Mouse (Mus musculus) layer of hippocampus, adult 9-10 months (tissue): ENCODE results near the gene Aunip.

Source experiments
- DNase-seq: peaks from one replicate; pipeline ENCODE4 v3.0.0; 2022; ENCODE audit warnings: low spot score

The Aunip gene

DNA sequence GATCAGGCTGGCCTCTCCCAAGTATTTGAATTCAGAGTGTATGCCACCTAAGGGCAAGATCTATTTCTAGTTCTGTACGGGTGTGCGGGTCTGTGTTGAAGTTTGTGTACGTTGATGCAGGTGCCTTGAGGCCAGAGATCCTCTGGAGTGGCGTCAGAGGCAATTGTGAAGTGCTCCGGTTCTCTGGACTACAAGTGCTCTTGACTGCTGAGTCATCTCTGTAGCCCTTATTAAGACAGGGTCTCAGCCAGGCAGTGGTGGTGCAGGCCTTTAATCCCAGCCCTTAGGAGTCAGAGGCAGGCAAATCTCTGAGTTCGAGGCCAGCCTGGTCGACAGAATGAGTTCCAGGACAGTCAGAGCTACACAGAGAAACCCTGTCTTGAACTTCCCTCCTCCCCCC, 4.8 kb downstream of the Aunip start:
- DNase-seq = no peak

DNA sequence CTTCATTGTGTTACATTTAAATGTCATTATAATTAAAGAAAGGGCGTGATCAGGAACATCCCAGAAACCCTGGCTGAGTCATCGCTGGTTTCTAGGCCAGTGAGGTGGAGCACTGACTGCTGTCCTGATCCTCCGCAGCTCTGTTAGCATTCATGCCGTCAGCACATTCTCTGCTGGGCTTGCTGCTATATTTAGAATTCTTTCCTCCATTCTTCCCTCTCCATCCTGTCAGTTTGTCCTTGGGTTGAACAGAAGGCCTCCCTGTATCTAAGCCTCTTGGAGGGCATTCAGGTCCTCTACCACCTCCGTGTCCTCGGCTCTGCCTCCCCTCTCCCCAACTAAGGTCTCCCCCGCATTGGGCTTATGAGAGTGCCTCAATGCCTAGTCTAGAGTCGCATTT, 6.2 kb downstream of the Aunip start:
- DNase-seq = no peak

DNA sequence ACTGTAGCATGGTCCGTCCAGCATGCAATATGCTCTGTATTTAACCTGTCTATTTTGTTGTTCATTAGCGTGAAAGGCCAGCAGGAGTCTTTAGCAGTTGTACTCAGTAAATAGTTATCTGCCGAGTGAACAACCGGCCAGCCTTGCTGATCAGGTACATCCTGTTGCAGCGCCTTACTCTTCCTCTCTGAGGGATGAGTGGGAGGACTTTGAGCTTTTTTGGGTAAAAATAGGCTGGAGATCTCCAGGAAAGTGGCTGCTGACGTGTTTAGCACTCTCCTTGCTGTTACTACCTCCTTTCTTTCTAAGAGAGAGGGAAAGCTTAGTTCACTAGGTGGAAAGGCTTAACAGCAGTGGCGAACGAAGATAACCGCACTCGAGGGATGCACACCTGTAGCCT, 6.9 kb downstream of the Aunip start:
- DNase-seq = no peak

DNA sequence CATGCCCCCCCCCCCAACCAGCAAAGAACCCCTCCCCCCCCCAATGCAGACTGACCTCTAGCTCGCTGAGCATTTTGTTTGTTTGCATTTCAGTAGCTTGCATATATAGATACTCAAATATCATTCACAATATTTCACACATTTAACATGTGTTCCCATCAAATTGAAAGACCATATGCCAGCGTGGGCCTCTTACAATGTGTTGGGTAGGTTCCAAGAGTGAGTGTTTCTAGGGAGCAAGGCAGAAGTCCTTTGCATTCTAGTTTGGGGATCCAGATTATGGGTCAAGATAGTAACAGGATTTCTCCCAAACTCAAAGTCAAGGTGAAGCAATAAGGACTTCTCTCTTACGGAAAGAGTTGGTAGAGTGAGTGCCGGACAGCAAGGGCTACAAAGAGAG, 7.7 kb downstream of the Aunip start:
- no peak for DNase-seq

DNA sequence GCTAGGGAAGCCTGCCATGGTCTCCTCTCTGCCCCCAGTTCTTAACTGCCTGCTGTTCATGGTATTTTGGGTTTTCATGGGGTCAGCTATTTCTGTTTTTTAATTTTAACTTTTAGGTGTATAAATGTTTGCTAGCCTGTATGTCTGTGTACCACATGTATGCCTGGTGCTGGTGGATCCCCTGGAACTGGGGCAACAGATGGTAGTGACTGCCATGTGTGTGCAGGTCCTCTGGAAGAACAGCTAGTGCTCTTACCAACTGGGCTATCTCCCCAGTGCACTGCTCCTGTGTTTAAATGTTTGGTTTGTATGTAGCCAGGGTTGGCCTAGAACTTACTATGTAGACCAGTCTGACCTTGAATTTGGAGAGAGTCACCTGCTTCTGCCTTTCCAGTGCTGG, 8.5 kb downstream of the Aunip start:
- no peak for DNase-seq

DNA sequence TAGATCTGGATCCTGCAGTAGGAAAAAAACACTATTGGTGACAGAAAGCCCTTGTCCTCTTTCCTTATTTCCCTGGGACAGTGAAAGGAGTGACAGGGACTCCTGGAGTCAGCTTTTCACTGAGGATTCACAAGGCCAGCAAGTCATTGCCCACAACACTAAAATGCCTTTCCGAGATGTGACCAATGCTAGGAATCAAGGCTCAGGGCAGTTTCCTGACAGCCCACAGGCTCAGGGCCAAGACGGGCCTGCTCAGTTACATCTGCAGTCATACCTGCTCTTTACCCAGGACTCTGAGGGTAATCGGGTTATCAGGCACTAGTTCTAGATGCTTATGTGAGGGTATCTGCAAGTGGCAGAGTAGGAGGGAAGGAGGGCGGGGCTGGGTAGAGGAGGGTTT, 12.6 kb downstream of the Aunip start:
- DNase-seq = no peak

DNA sequence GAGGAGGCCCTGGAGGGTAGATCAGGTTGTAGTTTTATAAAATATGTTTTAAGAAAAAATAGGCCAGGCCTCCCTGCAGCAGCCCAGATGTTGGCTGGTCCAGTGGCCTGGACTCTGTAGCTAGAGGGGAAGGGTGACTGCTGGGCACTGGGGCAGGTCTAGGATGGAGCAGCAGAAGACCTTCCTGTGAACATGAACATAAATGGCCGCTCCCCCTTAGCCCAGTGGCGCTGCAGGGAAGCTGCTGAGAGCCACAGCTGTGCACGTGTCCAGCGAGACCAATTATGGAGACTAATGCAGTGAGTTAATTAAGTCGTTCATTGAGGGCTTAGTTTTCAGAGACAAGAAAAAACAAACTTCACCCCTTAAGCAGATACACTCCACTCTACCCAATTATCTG, 15.0 kb downstream of the Aunip start:
- no peak for DNase-seq

DNA sequence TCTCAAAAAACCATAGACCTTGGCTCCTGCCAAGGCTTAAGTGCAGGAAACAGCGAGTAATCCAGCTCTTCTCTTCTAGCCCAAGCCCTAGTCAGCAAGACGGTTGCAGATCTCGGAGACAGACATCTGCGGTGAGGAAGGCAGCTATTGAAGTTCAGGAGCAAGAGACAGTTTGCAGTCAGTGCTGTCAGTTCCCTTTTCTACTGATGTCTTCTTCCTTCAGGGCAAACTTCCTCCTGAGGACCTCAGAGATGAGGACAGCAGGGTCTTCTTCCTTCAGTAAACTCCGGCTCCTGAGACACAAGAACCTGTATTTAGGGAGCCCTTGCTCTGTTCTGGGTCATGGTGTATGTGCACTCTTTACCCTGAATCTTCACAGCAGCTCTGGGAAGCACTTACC, 15.4 kb downstream of the Aunip start:
- no peak for DNase-seq

DNA sequence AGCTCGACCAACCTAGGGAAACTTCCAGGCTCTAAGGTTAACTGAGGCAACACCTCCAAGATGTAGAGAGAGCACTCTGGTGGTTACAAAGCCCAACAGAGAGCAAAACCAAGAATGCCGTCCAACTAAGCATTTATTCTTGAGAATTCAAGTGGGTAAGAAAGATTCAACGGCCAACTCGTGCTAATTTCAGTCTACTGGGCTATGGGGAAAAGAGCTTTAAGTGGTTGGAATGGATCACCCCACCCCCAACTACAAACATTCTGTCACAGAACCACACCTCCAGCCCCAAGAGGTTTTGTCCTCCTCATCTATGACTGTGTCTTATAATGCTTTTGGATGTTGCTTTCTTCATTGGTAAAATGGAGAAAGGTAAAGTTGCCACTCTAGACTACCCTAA, 22.1 kb downstream of the Aunip start:
- DNase-seq = no peak

DNA sequence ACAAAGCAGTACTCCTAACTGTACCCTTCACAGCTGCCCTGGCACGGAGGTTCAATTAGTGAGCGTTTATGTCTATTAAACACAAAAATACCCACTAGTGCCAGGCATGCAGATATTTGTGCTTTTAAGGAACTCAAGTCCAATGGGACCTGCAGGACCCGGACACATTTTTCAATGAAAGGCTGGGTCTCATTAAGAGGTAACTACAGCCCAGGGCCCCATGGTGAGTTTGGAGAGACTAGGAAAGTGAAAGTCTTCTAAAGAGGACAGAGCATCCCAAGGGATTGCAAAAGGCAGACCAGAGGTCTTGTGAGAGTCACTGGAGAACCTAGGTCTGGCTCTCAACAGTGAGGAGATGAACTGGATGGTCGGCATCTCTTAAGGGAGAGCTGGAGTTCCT, 22.6 kb downstream of the Aunip start:
- no peak for DNase-seq

DNA sequence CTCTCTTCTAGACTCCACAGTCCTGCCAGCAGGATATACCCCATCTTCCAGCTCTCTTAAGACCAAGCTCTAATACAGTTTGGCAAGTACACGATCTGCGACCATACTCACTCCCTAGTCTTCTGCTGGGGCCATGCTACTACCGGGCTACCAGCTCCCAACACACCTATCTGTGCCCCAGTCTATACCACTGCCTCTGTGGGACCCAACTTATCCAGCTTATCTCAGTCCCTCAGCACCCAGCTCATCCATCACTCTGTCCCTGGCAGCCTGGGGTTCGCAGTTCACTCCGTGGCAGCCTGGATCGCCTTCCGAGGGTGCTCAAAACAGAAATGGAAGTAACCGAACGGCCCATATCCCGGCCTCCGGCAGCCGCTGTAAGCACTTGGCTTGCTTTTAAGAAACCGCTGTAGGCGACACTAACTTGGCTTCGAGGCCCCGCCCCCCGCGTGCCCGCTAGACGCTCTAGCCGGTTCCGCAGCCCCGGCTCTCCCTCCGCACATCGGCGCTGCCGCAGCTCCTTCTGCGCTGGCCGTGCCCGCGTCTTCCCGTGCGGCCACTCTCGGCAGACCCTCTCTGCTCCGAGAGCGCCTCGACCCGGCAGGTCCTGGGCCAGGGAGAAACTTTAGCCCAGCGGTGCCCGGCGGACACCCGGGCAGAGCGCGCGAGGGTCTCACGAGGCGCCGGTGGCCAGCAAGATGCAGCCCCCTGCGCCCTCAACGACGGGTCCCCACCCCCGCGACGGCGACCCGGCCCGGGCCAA, 23.5 kb downstream of the Aunip start:
- no peak for DNase-seq

DNA sequence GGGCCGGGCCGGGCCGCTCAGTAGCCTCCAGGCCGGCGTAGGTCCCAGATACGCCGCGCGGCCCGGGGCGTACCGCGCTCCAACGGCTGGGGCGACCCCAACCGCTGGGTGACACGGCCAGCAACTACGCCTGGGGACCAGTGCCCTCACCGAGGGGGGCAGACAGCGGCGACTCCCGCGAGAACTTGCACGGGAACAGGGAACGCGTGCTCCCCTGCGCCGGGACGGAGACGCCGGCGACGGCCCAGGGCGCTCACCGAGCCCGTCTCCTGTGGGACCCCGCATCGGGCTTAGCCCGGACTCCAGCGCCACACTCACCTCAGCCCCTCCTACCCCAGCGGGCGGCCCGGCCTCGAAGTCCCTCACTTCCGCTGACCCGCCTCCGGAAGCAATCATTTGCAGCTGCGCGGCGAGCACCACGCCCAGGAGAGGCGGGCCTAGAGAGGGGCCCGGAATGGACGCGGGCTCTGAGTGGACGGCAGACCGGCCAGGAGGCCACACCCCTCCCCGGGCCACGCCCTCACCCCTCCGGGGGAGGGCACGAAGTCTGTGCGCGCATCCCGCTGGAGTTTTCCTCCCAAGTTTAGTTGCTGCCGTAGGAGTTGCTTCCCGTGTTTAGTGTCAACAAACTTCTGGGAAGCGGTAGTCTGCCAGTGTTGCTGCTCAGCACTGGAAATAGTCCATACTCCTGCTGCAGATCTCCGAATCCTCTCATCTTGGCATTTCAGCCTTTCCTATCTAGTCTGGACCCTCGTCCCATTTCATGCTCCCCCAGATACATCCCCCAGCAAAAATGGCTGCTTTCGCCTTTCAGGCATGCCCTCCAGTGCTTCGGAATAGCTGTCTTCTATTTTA, 24.4 kb downstream of the Aunip start, which contains the start of gene Mtfr1l:
TSS of gene Mtfr1l (minus strand) at position 456 of the 855 bp plus-strand sequence.
- DNase-seq = peak; percentile 82

DNA sequence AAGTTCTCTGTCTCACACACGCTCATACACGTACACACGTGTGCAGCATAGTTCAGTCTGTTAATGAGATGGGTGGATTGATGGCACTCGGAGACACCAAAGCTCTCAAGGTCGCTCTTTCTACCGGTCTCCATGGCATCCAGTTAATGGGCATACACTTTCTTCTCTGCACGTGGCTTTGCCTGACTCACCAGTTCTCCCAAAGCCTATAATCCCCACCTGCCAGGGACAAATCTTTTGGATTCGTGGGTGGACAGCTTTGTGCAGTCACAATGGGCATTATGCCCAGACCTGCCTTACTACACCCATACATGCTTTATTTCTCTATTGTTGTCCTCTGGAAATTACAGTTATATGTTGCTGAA, 25.0 kb downstream of the Aunip start:
- DNase-seq = no peak

DNA sequence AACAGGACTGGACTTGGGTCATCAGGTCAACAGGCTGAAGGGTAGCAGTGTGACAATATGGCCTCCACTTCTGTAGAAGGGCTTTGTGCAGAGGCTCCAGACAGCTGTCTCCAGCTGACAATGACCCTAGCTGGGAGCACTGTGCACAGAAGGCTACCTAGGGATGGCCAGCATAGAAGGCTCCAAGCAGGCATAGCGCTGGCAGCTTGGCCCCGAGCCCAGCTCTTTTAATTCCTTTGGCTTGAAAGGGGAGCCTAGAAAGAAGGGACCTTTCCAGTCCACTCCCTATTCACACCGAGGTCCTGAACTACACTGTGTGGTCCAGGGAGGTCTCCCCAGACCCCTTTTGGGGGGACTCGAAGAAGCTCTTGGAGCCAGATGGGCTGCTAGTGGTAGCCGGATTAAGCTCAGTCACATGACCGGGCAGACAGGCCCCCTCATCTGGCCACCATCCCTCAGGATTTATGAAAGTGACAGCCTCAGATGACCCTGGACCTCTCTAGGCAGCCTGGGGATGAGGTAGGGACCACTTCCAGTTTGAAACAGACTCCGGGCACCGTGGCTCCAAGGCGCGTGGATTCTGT, 28.3 kb downstream of the Aunip start:
- no peak for DNase-seq

DNA sequence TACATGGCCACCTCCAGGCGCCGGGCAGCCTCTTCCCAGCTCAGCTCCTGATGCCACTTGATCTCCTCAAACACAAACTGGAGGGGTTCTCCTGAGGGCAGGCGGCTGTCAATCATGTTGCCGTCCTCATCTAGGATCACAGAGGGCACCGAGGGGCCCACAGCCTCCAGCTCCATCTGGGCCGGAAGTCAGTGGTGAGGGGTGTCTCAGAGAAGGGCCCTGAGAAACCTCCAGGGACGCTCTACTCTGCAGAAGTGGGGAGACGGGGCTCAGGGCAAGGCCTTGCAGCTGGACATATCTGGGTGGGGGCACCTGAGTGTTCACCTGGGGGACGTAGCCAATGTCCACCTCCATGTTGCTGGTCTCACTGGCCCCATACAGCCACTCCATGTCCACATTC, 31.9 kb downstream of the Aunip start:
- no peak for DNase-seq

DNA sequence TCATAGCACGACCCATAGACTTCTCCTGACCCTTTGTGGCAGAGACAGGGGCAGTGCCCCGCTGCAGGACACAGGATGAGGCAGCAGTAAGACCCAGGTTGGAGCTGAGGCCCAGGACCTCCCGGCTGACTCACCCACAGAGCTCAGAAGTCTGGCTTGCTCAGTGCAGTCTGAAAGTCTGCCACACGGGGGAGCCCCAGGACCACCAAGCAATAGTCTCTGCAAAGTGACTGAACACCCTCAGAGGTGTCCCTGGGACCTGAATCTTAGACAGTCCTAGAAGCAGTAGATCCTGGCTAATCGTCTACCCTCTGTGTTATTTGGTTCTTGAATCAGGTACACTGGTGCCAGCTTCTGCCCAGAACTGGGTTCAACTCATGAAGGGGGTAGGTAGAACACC, 32.5 kb downstream of the Aunip start:
- peak; percentile 95 for DNase-seq

DNA sequence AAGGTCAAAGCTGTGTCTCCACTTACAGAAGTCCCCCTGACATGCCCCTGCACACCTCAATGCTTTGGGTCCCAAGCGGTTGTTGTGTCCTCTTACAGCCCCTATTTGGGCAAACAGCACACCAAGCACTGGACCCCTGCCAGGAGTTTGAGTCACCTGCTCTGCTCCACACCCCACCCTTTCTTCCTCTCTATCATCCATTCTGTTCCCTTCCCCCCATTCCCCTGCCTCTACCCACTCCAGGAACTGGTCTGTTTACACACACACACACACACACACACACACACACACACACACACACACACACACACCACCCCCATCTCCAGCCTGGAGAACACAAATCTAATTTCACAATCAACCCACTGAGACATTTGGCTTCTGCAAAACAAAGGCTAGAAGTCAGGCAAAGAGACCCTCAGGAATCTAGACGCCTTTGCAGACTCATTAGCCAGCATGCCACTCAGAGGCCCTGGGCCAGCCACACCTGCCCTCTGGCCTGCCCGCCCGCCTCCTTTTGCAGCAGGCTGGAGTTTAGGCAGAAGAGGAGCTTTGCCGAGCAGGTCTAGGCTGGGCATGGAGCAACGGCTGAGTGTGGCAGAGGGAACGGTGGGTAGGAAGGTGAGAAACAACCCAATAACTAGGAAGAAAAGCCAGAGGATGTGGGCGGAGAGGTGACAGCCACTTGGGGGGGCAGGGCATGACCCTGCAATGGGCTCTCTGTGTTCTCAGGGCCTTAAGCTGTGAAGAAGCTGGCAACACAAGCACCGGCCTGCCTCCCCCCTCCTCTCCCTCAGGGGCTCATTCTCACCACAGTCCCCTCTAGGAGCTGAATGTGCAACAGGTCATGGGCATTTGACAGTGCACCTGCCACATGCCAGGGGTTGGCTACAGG, 36.3 kb downstream of the Aunip start:
- DNase-seq = no peak

DNA sequence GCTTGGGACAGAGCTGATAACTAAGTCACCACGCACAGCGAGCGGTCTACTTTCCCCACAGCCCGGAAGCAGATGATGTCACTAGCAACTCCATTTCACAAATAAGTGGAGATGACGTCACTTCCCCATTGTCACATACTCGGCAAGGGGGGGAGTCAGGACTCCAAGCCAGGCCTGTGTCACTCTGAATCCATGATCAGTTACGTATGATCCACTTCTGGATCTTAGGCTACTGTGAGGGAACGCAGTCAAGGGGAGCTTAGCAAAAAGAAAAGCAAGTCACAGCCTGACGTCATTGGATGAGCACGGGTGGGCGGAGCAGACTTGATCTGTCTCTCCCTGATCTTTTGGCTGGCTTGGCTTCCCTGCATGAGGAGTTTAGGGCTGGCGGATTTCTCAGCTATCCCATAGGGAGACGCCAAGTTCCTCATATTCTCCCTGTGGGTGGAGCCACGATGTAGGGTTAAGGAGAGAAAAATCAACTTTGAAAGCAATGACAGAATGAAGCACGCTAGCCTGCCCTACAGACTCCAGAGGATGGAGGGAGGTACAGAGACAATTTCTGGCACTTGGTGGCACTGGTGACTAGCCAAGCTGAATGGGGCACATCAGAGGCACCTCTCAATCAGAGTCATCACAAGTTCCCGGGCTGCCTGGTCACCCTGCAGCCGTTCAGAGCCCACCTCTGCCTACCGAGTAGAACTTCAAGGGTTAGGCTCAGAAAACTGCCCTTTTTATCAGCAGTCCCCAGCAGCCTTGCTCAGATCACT, 37.6 kb downstream of the Aunip start:
- no peak for DNase-seq

DNA sequence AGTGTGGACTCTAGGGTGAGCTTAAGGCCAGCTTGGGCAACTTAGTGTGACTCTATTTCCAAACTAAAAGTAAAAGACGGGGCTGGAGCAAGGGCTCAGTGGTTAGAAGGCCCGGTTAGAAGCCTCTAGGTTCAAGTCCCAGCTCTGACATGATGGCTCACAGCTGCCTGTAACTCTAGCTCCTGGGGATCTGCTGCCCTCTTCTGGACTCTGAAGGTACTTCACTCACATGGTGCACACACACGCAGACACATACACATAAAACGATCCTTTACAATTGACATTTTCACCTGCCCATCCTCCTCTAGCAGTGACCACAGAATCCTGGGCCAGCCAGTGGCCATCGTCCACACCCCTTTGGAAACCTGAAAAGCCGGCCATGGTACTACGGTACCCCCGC, 39.1 kb downstream of the Aunip start:
- no peak for DNase-seq

DNA sequence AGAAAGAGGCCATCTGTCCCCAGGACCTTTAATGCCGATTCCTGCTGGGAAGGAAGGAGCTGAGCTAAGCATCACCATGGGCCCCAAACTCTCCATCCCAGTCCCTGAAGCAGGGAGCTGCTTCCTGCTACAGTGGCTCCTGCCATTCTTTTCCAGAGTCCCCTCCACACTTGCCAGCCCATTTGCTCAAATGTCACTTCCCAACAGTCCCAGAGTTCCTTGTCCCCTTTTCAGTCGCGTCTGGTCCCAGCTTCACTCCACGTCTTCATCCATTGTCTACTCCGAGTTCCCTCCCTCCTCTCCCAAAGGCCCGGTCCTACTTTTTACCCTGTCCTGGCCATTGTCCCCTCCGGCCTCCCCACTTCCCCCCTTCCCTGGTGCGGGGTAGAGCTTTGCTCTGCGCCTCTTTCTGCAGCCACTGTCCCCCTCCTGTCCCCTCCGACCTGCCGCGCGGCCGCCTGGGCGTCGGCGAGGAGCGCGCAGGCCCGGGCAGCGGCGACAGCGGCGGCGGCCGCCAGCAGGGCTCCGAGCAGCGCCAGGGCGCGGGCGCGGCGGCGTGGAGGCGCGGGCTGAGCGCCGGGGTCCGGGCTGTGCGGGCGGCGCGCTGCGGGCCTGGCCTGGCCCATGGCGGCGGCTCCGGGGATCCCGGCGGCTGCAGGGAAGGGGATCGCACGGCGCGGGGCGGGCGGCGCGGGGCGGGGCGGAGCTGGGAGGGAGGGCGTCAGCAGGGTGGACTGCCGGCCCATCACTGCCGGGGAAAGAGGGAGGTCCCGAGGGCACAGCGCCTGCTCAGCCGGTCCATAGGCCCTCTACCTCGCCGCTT, 40.9 kb downstream of the Aunip start, which contains the start of gene Selenon:
TSS of gene Selenon (minus strand) at position 673 of the 823 bp plus-strand sequence.
- no peak for DNase-seq
